Mouse (Mus musculus): Measurements from ENCODE around the gene Znhit3. TPM values are rescaled to one million over a fixed set of nuclear protein-coding genes. Genes with fewer than 3 reads are reported as not detected.
"Not testable (repeated sequence)": the region's sequence is repeated elsewhere in the genome, so short reads cannot be mapped to it uniquely, and the experiment has no call there.

The Znhit3 gene
- polyA plus RNA-seq, 1 experiment from 2014 or later, result 48.3 TPM

DNA sequence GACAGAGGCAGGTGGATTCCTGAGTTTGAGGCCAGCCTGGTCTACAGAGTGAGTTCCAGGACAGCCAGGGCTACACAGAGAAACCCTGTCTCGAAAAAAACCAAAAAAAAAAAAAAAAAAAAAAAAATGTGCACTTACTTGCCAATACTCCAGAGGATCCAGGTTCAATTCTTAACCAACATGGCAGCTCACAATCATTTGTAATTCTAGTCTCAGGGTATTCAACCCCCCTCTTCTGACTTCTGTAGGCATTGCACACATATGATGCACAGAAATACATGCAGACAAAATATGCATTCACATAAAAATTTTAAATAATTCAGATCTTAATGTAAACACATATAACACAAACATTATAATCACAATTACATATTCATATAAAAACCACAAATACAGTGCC, 40.1 kb downstream of the Znhit3 start:
- H3K36me3 ChIP-seq (ENCODE audit: control insufficient read depth, insufficient read depth, low read length); H3K27me3 ChIP-seq (ENCODE audit: control insufficient read depth, insufficient read depth, low read length); H3K27ac ChIP-seq (ENCODE audit: low read length); H3K9ac ChIP-seq (ENCODE audit: low read length); H3K4me3 ChIP-seq (replicated peaks; ENCODE audit: low read length); H3K9me3 ChIP-seq (replicated peaks; ENCODE audit: control insufficient read depth, low read length); H3K4me2 ChIP-seq (ENCODE audit: low read depth, low read length); ATAC-seq (ENCODE audit: insufficient read depth, low FRiP score); H3K4me1 ChIP-seq (ENCODE audit: control insufficient read depth, insufficient read depth, low read length): not testable (repeated sequence)
- no CpG with 5 or more reads among the region's 1 CpGs for WGBS

DNA sequence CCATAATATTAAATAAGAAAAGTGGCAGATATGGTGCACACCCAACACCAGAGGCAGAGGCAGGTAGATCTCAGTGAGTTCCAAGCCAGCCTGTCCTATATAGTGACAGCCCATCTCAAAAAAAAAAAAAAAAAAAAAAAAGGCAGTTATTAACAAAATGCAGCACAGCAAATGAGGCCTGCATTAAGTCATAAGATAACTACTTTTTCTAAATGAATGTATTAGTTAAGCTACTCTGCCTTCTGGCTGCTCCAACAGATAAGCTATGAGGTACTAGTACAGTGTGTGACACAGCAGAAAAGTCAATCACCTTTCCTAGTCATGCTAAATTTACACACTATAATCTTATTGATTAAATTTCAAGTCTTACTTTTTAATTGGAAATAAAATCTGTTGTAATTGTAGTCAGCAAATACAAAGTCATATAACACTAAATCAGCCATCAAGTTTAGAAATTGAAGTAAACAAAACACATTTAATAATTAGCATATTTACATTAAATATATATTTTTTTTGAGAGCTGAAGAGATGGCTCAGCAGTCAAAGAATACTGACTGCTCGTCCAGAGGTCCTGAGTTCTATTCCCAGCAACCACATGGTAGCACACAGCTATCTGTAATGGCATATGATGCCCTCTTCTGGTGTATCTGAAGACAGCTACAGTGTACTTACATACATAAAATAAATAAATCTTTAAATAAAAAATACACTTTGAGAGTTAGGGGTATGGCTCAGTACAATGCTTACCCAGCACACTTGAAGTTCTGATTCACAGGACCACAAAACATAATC, 42.9 kb downstream of the Znhit3 start:
- Histone ChIP-seq H3K9ac (ENCODE audit: low read length) (no peak overlapping the region), H3K4me3 (replicated peaks; ENCODE audit: low read length) (no peak overlapping the region), H3K27ac (ENCODE audit: low read length) (no peak overlapping the region), H3K27me3 (ENCODE audit: control insufficient read depth, insufficient read depth, low read length) (no peaks in the 10 kb centered on the region), H3K9me3 (replicated peaks; ENCODE audit: control insufficient read depth, low read length) (no peaks in the 10 kb centered on the region), H3K4me2 (ENCODE audit: low read depth, low read length) (no peak overlapping the region), H3K36me3 (ENCODE audit: control insufficient read depth, insufficient read depth, low read length) (no peaks in the 10 kb centered on the region), H3K4me1 (ENCODE audit: control insufficient read depth, insufficient read depth, low read length) (peaks cover 8% of the 10 kb centered on the region; the same call in 1 of the 2 replicates)
- WGBS, result 71% methylated on average over 1 of the region's 1 CpGs
- no peak for ATAC-seq (ENCODE audit: insufficient read depth, low FRiP score)

DNA sequence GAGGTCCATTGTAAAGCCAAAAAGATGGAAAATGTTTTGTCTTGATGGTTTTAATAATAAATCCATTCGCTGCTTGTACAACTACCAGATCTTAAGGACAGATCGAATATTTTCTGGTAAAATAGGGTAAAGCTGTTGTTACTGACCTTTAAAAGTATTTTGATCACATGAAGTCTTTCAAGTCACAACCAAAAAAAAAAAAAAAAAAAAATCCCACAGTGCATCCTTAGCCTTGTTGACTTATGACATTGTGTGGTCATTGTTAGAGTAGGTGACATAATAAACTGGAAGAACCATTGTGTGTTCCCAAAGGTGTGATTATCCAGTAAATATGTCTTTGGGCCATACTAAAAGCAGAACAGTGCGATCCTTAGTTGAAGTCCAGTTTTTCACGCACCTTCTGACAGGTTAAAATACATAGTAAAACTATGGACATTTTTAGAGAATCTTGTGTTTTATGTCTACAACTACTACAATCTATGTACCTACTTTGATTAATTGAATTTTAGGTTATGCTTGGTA, 44.6 kb downstream of the Znhit3 start:
- Histone ChIP-seq H3K4me2 (ENCODE audit: low read depth, low read length) (peak overlapping the region; percentile 57), H3K4me3 (replicated peaks; ENCODE audit: low read length) (peak overlapping the region; percentile 97), H3K4me1 (ENCODE audit: control insufficient read depth, insufficient read depth, low read length) (peaks cover 8% of the 10 kb centered on the region; the same call in 1 of the 2 replicates), H3K27ac (ENCODE audit: low read length) (peak overlapping the region; percentile 100), H3K36me3 (ENCODE audit: control insufficient read depth, insufficient read depth, low read length) (no peaks in the 10 kb centered on the region), H3K9ac (ENCODE audit: low read length) (peak overlapping the region; percentile 97), H3K27me3 (ENCODE audit: control insufficient read depth, insufficient read depth, low read length) (no peaks in the 10 kb centered on the region), H3K9me3 (replicated peaks; ENCODE audit: control insufficient read depth, low read length) (no peaks in the 10 kb centered on the region)
- WGBS, result 62% methylated on average over 4 of the region's 4 CpGs
- no peak for ATAC-seq (ENCODE audit: insufficient read depth, low FRiP score)

DNA sequence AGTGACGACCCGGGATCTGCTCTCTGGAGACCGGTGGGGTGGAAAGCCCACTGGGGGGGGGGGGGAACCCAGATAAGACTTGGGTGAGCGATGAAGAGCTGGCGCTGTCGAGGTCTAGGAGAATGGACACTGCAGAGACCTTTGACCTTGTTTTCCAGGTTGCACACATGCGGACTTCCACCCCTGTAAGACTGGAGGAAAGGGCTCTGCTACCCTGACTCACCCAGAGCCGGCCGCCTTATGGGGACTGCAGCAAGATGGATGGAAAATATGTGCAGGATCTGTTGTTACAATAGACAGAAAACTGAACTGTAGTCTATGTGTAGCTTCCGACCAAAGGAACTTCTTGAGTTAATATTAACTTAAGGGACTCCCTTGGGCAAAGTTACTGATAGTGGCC, 45.1 kb downstream of the Znhit3 start:
- no peaks in the 10 kb centered on the region for H3K27me3 ChIP-seq (ENCODE audit: control insufficient read depth, insufficient read depth, low read length)
- H3K4me2 ChIP-seq (ENCODE audit: low read depth, low read length), result peak overlapping the region; percentile 57
- H3K9ac ChIP-seq (ENCODE audit: low read length), result peak overlapping the region; percentile 97
- peaks cover 10% of the 10 kb centered on the region; the same call in 1 of the 2 replicates for H3K4me1 ChIP-seq (ENCODE audit: control insufficient read depth, insufficient read depth, low read length)
- WGBS, result 0% methylated on average over 10 of the region's 10 CpGs
- no peak; the same call in 1 of the 2 replicates for ATAC-seq (ENCODE audit: insufficient read depth, low FRiP score)
- no peaks in the 10 kb centered on the region for H3K36me3 ChIP-seq (ENCODE audit: control insufficient read depth, insufficient read depth, low read length)
- peak overlapping the region; percentile 97 for H3K4me3 ChIP-seq (replicated peaks; ENCODE audit: low read length)
- peak overlapping the region; percentile 100 for H3K27ac ChIP-seq (ENCODE audit: low read length)
- no peaks in the 10 kb centered on the region for H3K9me3 ChIP-seq (replicated peaks; ENCODE audit: control insufficient read depth, low read length)

DNA sequence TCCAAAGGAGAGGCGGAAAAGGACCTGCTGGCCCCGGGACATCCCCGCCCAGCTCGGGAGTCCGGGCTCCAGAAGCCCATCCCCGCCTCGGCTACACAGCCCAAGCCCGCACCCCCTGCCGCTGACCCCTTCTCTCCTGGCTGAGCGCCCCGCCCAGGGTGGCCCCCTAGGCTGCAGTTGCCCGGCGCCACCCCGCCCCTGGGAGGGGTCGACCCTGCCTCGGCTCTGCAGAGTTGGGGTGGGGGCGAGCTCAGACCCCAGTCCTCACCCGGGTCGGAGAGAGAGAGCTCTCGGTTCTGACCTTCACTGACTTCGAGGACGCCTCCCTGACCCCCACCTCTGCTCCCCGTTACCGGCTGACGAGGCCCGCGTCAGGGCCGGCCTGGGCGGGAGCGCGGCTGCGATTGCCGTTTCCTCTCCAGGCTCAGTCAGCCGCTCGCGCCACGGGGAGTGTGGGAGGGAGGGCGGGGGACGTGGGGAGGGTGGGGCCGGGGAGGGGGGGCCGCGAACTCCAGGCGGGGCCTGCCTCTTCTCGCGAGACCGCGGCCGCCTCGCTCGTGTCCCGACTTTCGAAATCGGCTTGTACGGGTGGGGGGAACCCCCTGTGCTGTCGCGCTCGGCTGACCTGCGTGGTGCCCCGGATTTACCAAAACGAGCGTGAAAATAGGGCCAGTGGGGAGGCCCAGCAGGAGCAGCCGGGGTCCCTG, 45.7 kb downstream of the Znhit3 start, which contains the start of gene Ggnbp2:
TSS of gene Ggnbp2 (minus strand) at position 481 of the 707 bp plus-strand sequence.
- ATAC-seq (ENCODE audit: insufficient read depth, low FRiP score), result peak; percentile 90
- peak within 1 kb of the TSS; percentile 90 for H3K4me2 ChIP-seq (ENCODE audit: low read depth, low read length)
- H3K36me3 ChIP-seq (ENCODE audit: control insufficient read depth, insufficient read depth, low read length), result no peaks in the 10 kb centered on the region
- no peaks in the 10 kb centered on the region for H3K27me3 ChIP-seq (ENCODE audit: control insufficient read depth, insufficient read depth, low read length)
- under 1% methylated on average over 50 of the region's 62 CpGs for WGBS
- peak within 1 kb of the TSS; percentile 97 for H3K4me3 ChIP-seq (replicated peaks; ENCODE audit: low read length)
- H3K27ac ChIP-seq (ENCODE audit: low read length), result peak within 1 kb of the TSS; percentile 100
- H3K9me3 ChIP-seq (replicated peaks; ENCODE audit: control insufficient read depth, low read length), result no peaks in the 10 kb centered on the region
- peak within 1 kb of the TSS; percentile 97 for H3K9ac ChIP-seq (ENCODE audit: low read length)
- H3K4me1 ChIP-seq (ENCODE audit: control insufficient read depth, insufficient read depth, low read length), result peaks cover 13% of the 10 kb centered on the region; the same call in 1 of the 2 replicates

DNA sequence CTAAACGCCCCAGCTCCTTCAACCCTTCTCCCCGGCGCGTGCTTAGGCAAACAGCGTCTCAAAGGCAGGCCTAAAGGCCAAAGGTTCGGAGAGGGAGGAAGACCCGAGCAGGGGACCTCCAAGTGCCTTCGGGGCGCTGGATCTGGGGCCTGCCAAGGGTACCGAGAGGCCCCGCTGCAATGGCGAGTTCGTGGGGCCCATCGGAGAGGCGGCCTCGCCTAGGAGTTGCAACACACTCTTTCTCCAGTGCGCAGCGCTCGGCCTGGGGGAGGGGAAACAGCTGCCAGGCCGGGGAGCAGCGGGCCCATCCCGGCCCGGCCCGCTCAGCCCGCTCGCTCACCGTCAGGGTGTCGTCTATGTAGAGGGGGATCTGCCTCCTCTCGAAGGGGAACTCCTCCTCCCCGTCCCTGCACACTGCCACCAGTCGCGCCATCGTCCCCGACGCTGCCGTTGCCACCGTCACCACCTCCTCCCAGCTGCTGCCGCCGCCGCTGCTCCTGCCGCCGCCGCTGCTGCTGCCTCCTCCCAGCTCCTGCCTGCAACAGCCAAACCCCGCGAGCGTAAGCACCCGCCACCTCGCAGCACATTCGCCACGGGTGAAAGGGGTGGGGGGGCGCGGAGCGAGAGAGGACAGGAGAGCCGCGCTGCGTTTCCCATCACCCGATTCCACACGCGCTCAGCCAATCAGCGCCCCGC, 46.5 kb downstream of the Znhit3 start:
- WGBS, result under 1% methylated on average over 54 of the region's 61 CpGs
- ATAC-seq (ENCODE audit: insufficient read depth, low FRiP score), result peak; percentile 85
- Histone ChIP-seq H3K4me1 (ENCODE audit: control insufficient read depth, insufficient read depth, low read length) (peaks cover 19% of the 10 kb centered on the region; the same call in 1 of the 2 replicates), H3K27ac (ENCODE audit: low read length) (peak overlapping the region; percentile 100), H3K27me3 (ENCODE audit: control insufficient read depth, insufficient read depth, low read length) (no peaks in the 10 kb centered on the region), H3K36me3 (ENCODE audit: control insufficient read depth, insufficient read depth, low read length) (0 out of 2 replicates have a peak, but pooled peaks cover 4% of the 10 kb centered on the region), H3K4me2 (ENCODE audit: low read depth, low read length) (peak overlapping the region; percentile 90), H3K9me3 (replicated peaks; ENCODE audit: control insufficient read depth, low read length) (no peaks in the 10 kb centered on the region), H3K9ac (ENCODE audit: low read length) (peak overlapping the region; percentile 96), H3K4me3 (replicated peaks; ENCODE audit: low read length) (peak overlapping the region; percentile 97)

DNA sequence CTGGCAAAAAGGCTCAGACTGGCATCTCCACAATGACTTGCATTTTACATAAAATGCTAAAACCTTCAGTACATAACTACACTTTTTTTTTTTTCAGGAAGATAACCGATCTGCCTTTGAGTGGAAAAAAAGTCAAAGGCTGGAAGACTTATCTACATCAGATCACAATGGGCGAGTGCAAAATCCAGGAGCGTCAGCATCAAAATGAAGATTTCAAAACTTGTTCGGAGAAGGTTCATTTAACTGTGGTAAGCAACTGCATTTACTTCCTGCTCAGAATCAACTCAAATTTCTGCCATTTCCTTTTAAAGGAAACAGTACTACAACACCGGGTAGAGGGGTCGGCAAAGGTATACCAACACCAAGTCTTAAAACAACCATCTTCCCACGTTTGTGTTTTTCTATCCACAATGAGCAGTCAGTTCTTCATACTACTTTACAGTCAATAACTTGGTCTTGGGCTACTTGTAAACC, 47.3 kb downstream of the Znhit3 start:
- Histone ChIP-seq H3K4me1 (ENCODE audit: control insufficient read depth, insufficient read depth, low read length) (peaks cover 19% of the 10 kb centered on the region; the same call in 1 of the 2 replicates), H3K9me3 (replicated peaks; ENCODE audit: control insufficient read depth, low read length) (no peaks in the 10 kb centered on the region), H3K4me3 (replicated peaks; ENCODE audit: low read length) (peak overlapping the region; percentile 97), H3K36me3 (ENCODE audit: control insufficient read depth, insufficient read depth, low read length) (0 out of 2 replicates have a peak, but pooled peaks cover 4% of the 10 kb centered on the region), H3K27ac (ENCODE audit: low read length) (peak overlapping the region; percentile 100), H3K27me3 (ENCODE audit: control insufficient read depth, insufficient read depth, low read length) (no peaks in the 10 kb centered on the region), H3K4me2 (ENCODE audit: low read depth, low read length) (peak overlapping the region; percentile 90), H3K9ac (ENCODE audit: low read length) (peak overlapping the region; percentile 96)
- WGBS, result 9% methylated on average over 7 of the region's 7 CpGs
- no peak for ATAC-seq (ENCODE audit: insufficient read depth, low FRiP score)

DNA sequence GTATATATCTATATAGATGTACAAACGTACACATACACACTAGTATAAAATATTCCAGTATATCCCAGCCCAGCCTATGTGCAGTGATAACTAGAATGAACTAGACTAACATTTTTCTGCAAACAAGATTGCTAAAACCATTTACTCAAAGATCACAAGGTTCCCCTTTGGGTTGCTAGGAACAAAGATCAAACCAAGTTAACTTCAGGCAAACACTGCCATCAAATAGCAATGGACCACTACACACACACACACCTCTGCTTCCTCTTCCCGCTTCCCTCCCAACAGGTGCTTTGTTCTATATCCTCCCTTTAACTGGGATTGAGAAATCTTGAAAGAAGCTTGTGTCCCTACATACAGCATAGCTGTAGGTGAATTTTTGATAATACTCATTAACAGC, 48.6 kb downstream of the Znhit3 start:
- Histone ChIP-seq H3K9me3 (replicated peaks; ENCODE audit: control insufficient read depth, low read length) (no peaks in the 10 kb centered on the region), H3K4me2 (ENCODE audit: low read depth, low read length) (peak overlapping the region; percentile 12), H3K36me3 (ENCODE audit: control insufficient read depth, insufficient read depth, low read length) (0 out of 2 replicates have a peak, but pooled peaks cover 4% of the 10 kb centered on the region), H3K27ac (ENCODE audit: low read length) (no peak overlapping the region), H3K4me3 (replicated peaks; ENCODE audit: low read length) (no peak overlapping the region), H3K27me3 (ENCODE audit: control insufficient read depth, insufficient read depth, low read length) (no peaks in the 10 kb centered on the region), H3K4me1 (ENCODE audit: control insufficient read depth, insufficient read depth, low read length) (peaks cover 19% of the 10 kb centered on the region; the same call in 1 of the 2 replicates), H3K9ac (ENCODE audit: low read length) (no peak overlapping the region)
- ATAC-seq (ENCODE audit: insufficient read depth, low FRiP score), result no peak
- 74% methylated on average over 2 of the region's 2 CpGs for WGBS
